Mouse (Mus musculus) retina, postnatal 7 days (tissue): ENCODE results near the gene Zfp523.

Source experiments
- DNase-seq: peaks from one replicate; pipeline ENCODE4 v3.0.0-alpha.2; 2012; ENCODE audit warnings: low read depth, low spot score

Zfp523 gene

GRCm38 (mm10) chr17:28176775-28177539 is at the start of gene Zfp523:
TSS of gene Zfp523 (plus strand) at chr17:28177129.
- peak; percentile 90 for DNase-seq

GRCm38 (mm10) chr17:28129796-28130195 is 47.1 kb upstream of the Zfp523 start:
- no peak for DNase-seq

GRCm38 (mm10) chr17:28130391-28131125 is 46.4 kb upstream of the Zfp523 start:
- DNase-seq = no peak

- DNase-seq = no peak
Measured at GRCm38 (mm10) chr17:28131156-28131555, 45.8 kb upstream of the Zfp523 start.

GRCm38 (mm10) chr17:28133193-28133592 is 43.7 kb upstream of the Zfp523 start:
- DNase-seq = no peak

GRCm38 (mm10) chr17:28135496-28135895 is 41.4 kb upstream of the Zfp523 start:
- DNase-seq = no peak

GRCm38 (mm10) chr17:28136266-28136665 is 40.7 kb upstream of the Zfp523 start:
- no peak for DNase-seq

GRCm38 (mm10) chr17:28138013-28138412 is 38.9 kb upstream of the Zfp523 start:
- no peak for DNase-seq

- no peak for DNase-seq
Measured at GRCm38 (mm10) chr17:28138685-28139084, 38.2 kb upstream of the Zfp523 start.

GRCm38 (mm10) chr17:28140431-28141204 is 36.3 kb upstream of the Zfp523 start:
- no peak for DNase-seq

GRCm38 (mm10) chr17:28141205-28141650 is 35.7 kb upstream of the Zfp523 start:
- no peak for DNase-seq

GRCm38 (mm10) chr17:28141771-28142699 is 34.9 kb upstream of the Zfp523 start, which contains the start of gene Scube3:
TSS of gene Scube3 (plus strand) at chr17:28142141.
- DNase-seq = peak; percentile 52

- no peak for DNase-seq
Measured at GRCm38 (mm10) chr17:28142700-28143610, 34.0 kb upstream of the Zfp523 start.

- peak; percentile 43 for DNase-seq
Measured at GRCm38 (mm10) chr17:28143751-28144150, 33.2 kb upstream of the Zfp523 start.

GRCm38 (mm10) chr17:28144241-28144640 is 32.7 kb upstream of the Zfp523 start:
- no peak for DNase-seq

- DNase-seq = no peak
Measured at GRCm38 (mm10) chr17:28148288-28148687, 28.6 kb upstream of the Zfp523 start.

GRCm38 (mm10) chr17:28149734-28150133 is 27.2 kb upstream of the Zfp523 start:
- no peak for DNase-seq

- DNase-seq = no peak
Measured at GRCm38 (mm10) chr17:28150456-28150855, 26.5 kb upstream of the Zfp523 start.

GRCm38 (mm10) chr17:28153095-28153494 is 23.8 kb upstream of the Zfp523 start:
- DNase-seq = no peak

- no peak for DNase-seq
Measured at GRCm38 (mm10) chr17:28154970-28155369, 22.0 kb upstream of the Zfp523 start.
